ENCODE assay signal across 9 mouse cellular contexts in genomic region chr2:36216953-36217573, GRCm38 (mm10). TPM values are rescaled to one million over a fixed set of nuclear protein-coding genes. Genes with fewer than 3 reads are reported as not detected.
DNase-seq lines count a peak whose midpoint lies in the region.
"Had no signal": no experiment of that assay in that cellular context is flagged by ENCODE, and none has a peak within 500 bp of the region (broad histone marks: within the 10 kb centered on the region; RNA-seq: fewer than 3 reads in every experiment).

No protein-coding gene starts in this region.

- peaks cover 48% of the 10 kb centered on the region for H3K4me1 ChIP-seq in embryonic facial prominence, embryonic 10.5 days
- H3K4me1 ChIP-seq in megakaryocyte, embryonic 14.5 days = peaks cover 100% of the 10 kb centered on the region

- peak; percentile 43 for DNase-seq in kidney, adult 11 months
- no peak for DNase-seq in kidney, adult 18-20 months
- DNase-seq in embryonic facial prominence, embryonic 10.5 days (ENCODE audit: low spot score) = no peak
- DNase-seq in kidney, postnatal 36 days = peak; percentile 53 to 70
- DNase-seq in adrenal gland, postnatal 14 days = no peak
- no peak for DNase-seq in frontal cortex, postnatal 14 days (ENCODE audit: low spot score in 2 of 2)
- no peak for DNase-seq in cerebellum, postnatal 10 days

- H3K27ac ChIP-seq in embryonic facial prominence, embryonic 10.5 days (replicated peaks) = peak overlapping the region; percentile 62
- H3K27ac ChIP-seq: midbrain, embryonic 10.5 days had no signal

- H3K27me3 ChIP-seq in embryonic facial prominence, embryonic 10.5 days (replicated peaks; ENCODE audit: low read depth, poor library complexity, severe bottlenecking) = peaks cover 16% of the 10 kb centered on the region
- H3K27me3 ChIP-seq in megakaryocyte, embryonic 14.5 days (replicated peaks) = no peaks in the 10 kb centered on the region

- no peaks in the 10 kb centered on the region for H3K9me3 ChIP-seq in embryonic facial prominence, embryonic 10.5 days
- H3K9me3 ChIP-seq in megakaryocyte, embryonic 14.5 days = no peaks in the 10 kb centered on the region
- H3K9me3 ChIP-seq: midbrain, embryonic 10.5 days had no signal

- no peak overlapping the region for H3K4me3 ChIP-seq in embryonic facial prominence, embryonic 10.5 days
- peak overlapping the region; percentile 92 for H3K4me3 ChIP-seq in megakaryocyte, embryonic 14.5 days (replicated peaks)
- H3K4me3 ChIP-seq: midbrain, embryonic 10.5 days had no signal

- H3K36me3 ChIP-seq in embryonic facial prominence, embryonic 10.5 days (replicated peaks) = no peaks in the 10 kb centered on the region
- peaks cover 44% of the 10 kb centered on the region for H3K36me3 ChIP-seq in megakaryocyte, embryonic 14.5 days (replicated peaks; ENCODE audit: low read length)
- H3K36me3 ChIP-seq: midbrain, embryonic 10.5 days had no signal

- WGBS in embryonic facial prominence, embryonic 10.5 days = 57% methylated on average over 4 of the region's 4 CpGs

RNA-seq across cellular contexts. Expression of gene Ptgs1, which starts 13.2 kb away (rescaled TPM):
- 3.2 and 4.8 TPM in 2 replicates for polyA plus RNA-seq in embryonic facial prominence, embryonic 10.5 days (2016; fragmentation: Nextera tagmentation; extraction: Ambion mirVana)
- polyA plus RNA-seq in megakaryocyte, embryonic 14.5 days (2012; ENCODE audit: insufficient read depth, low replicate concordance) = 118 and 153 TPM in 2 replicates
- 13.6 and 14.9 TPM in 2 replicates for total RNA-seq in adrenal gland, postnatal 14 days (2021)

Comparison
In these comparisons a context has a peak if more than half of its experiments do, and no peak if none do; other contexts are left out.
1. DNase-seq: peak in kidney, adult 11 months (single experiment) and kidney, postnatal 36 days (2 of 2); none in kidney, adult 18-20 months (single experiment), embryonic facial prominence, embryonic 10.5 days (single experiment), adrenal gland, postnatal 14 days (single experiment), frontal cortex, postnatal 14 days (0 of 2) and cerebellum, postnatal 10 days (0 of 2).
2. RNA of gene Ptgs1, which starts 13.2 kb away (polyA plus RNA-seq): 118 to 153 TPM in megakaryocyte, embryonic 14.5 days; 3.2 to 4.8 TPM in embryonic facial prominence, embryonic 10.5 days; every median in the first group is over 10 times any median in the second.